Mouse (Mus musculus) liver, embryonic 12.5 days (tissue): ENCODE measurements around the gene Ptprn2. TPM values are rescaled to one million over a fixed set of nuclear protein-coding genes. Genes with fewer than 3 reads are reported as not detected.
A peak's percentile ranks its signal among the peaks of the same experiment; 100 is the strongest.

Experiments used
- ATAC-seq: fragments of 200-750 bp; cut with Nextera tagmentation; 2 replicates; pipeline ENCODE4 v1.8.0; 2017; ENCODE audit warnings: moderate number of reproducible peaks, mild to moderate bottlenecking, moderate library complexity
- H3K27ac ChIP-seq: fragments of 300-500 bp; sonication (generic); 2 replicates; pipeline ENCODE4 v1.5.1; 2016; ENCODE audit warnings: mild to moderate bottlenecking
- H3K27me3 ChIP-seq: fragments of 300-500 bp; sonication (generic); replicated peaks from 2 replicates; pipeline ENCODE4 v1.6.1; 2016; ENCODE audit warnings: mild to moderate bottlenecking, moderate library complexity
- H3K36me3 ChIP-seq: fragments of 300-500 bp; sonication (generic); 2 replicates; pipeline ENCODE4 v1.6.1; 2016; ENCODE audit warnings: mild to moderate bottlenecking, moderate library complexity
- H3K4me1 ChIP-seq: fragments of 300-500 bp; sonication (generic); 2 replicates; pipeline ENCODE4 v1.6.1; 2016
- H3K4me2 ChIP-seq: fragments of 300-500 bp; sonication (generic); 2 replicates; pipeline ENCODE4 v1.6.1; 2016; ENCODE audit warnings: mild to moderate bottlenecking, moderate library complexity
- H3K4me3 ChIP-seq: fragments of 300-500 bp; sonication (generic); 2 replicates; pipeline ENCODE4 v1.5.1; 2016; ENCODE audit warnings: mild to moderate bottlenecking, moderate library complexity
- H3K9ac ChIP-seq: fragments of 300-500 bp; sonication (generic); 2 replicates; pipeline ENCODE4 v1.6.1; 2016; ENCODE audit warnings: mild to moderate bottlenecking, moderate library complexity
- H3K9me3 ChIP-seq: fragments of 300-500 bp; sonication (generic); replicated peaks from 2 replicates; pipeline ENCODE4 v1.6.1; 2016; ENCODE audit warnings: mild to moderate bottlenecking, moderate library complexity
- WGBS: fragments of 180-500 bp; shearing (Covaris S2); methylation state at CpG from one replicate; pipeline ENCODE4 v1.1.7; 2016; ENCODE audit not compliant: insufficient replicate concordance; 5-methylcytosine and 5-hydroxymethylcytosine counted together
- microRNA counts: library from miRNA; unstranded; fragments of <30 nt; microRNA quantifications from one replicate; lab custom pipeline; 2017
- microRNA-seq: library from miRNA; unstranded; fragments of <30 nt; microRNA quantifications from one replicate; pipeline ENCODE4, GENCODE M21; 2017
- polyA plus RNA-seq: library from polyadenylated mRNA; unstranded; fragments of >200 nt; fragmentation: Nextera tagmentation; extraction: Ambion mirVana; gene quantifications from 2 replicates; pipeline ENCODE4 v1.2.1, GENCODE M21; 2016

Gene Ptprn2
- polyA plus RNA-seq, 1 experiment from 2014 or later: not detected

DNA sequence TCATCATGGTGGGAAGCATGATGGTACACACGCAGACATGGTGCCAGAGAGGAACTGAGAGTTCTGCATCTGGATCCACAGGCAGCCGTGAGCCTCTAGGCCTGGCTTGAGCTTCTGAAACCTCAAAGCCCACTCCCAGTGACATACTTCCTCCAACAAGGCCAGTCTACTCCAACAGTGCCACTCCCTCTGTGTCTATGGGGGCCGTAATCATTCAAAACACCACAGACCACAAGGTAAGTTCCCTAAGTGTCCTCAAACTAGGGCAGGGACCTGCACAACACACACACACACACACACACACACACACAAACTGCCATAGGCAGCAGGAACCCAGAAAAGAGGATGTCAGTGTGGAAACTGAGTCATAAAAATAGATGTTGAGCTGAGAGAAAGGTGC, 813.6 kb downstream of the Ptprn2 start:
- no peaks in the 10 kb centered on the region for H3K36me3 ChIP-seq
- H3K4me2 ChIP-seq: no peak overlapping the region
- H3K4me1 ChIP-seq: no peaks in the 10 kb centered on the region
- no peaks in the 10 kb centered on the region for H3K9me3 ChIP-seq
- H3K27me3 ChIP-seq: no peaks in the 10 kb centered on the region
- WGBS: 52% methylated on average over 3 of the region's 3 CpGs
- H3K4me3 ChIP-seq: no peak overlapping the region
- no peak overlapping the region for H3K9ac ChIP-seq
- ATAC-seq: no peak
- H3K27ac ChIP-seq: no peak overlapping the region

DNA sequence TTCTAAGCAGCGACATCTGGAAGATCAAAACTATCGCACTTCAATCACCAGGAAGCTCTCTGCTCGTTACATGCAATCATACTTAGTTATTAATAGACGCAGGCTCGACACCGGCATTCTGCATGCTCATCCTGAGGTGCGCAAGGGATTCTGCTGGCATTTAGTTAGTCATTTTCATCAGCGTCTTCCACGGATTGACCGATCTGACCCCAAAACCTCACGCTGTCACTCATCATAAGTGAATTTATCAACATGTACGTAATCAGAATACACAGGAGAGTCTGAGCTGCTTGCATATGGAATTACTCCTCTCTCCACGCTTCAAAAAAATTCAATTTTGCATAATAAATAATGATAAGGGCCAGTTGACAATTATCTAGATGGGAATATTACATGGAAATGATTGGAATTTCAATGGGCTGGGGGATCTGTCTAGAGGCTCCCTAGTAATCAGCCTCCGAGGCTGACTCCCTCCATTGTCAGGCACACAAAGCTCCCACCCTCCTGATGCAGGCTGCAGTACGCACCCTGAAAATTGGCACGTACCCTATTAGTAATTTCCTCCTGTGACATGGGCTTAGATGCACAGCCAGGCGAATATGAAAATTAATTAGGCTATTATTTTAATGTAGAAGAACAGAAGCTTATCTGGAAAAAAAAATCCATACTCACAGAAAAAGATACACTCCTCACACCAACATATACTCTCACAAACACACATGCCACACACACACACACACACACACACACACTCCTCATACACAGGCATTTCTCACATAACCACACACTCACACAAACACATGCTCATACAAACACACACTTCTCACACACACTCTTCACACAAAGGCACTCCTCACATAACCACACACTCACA, 819.5 kb downstream of the Ptprn2 start:
- no peak overlapping the region for H3K4me2 ChIP-seq
- 72% methylated on average over 17 of the region's 17 CpGs for WGBS
- no peak overlapping the region for H3K4me3 ChIP-seq
- H3K27me3 ChIP-seq: no peaks in the 10 kb centered on the region
- no peaks in the 10 kb centered on the region for H3K4me1 ChIP-seq
- no peaks in the 10 kb centered on the region for H3K36me3 ChIP-seq
- no peaks in the 10 kb centered on the region for H3K9me3 ChIP-seq
- no peak for ATAC-seq
- no peak overlapping the region for H3K27ac ChIP-seq
- no peak overlapping the region for H3K9ac ChIP-seq

DNA sequence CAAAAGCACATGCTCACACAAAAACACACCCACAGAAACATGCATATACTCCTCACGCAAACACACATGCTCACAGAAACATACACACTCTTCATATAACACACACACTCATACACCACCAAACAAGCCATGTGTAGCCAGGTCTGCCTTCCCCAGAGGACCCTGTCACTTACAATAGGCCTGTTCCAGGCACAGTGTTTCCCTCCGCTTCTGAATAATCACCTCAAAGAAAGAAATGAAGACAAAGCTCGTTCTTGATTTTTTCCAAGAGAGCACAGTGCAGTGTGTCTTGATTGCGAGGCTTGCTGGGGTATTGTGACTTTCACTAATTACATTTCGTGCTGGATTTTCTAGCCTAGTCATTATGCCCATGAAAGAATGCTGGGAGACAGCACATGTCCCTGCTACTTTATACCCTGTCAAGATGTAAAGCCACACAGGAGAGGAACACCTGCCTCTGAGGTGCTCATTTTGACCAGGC, 820.1 kb downstream of the Ptprn2 start:
- Histone ChIP-seq H3K36me3 (no peaks in the 10 kb centered on the region), H3K9me3 (no peaks in the 10 kb centered on the region), H3K4me3 (no peak overlapping the region), H3K9ac (no peak overlapping the region), H3K4me1 (no peaks in the 10 kb centered on the region), H3K4me2 (no peak overlapping the region), H3K27ac (no peak overlapping the region), H3K27me3 (no peaks in the 10 kb centered on the region)
- ATAC-seq: no peak
- WGBS: 69% methylated on average over 5 of the region's 5 CpGs

- Histone ChIP-seq H3K9me3 (no peaks in the 10 kb centered on the region), H3K9ac (no peak overlapping the region), H3K27me3 (no peaks in the 10 kb centered on the region), H3K4me3 (no peak overlapping the region), H3K4me2 (no peak overlapping the region), H3K27ac (no peak overlapping the region), H3K36me3 (no peaks in the 10 kb centered on the region), H3K4me1 (no peaks in the 10 kb centered on the region)
- ATAC-seq: no peak
- 61% methylated on average over 6 of the region's 6 CpGs for WGBS
Observed at GRCm38 (mm10) chr12:117312079-117312478, 826.6 kb downstream of the Ptprn2 start.

DNA sequence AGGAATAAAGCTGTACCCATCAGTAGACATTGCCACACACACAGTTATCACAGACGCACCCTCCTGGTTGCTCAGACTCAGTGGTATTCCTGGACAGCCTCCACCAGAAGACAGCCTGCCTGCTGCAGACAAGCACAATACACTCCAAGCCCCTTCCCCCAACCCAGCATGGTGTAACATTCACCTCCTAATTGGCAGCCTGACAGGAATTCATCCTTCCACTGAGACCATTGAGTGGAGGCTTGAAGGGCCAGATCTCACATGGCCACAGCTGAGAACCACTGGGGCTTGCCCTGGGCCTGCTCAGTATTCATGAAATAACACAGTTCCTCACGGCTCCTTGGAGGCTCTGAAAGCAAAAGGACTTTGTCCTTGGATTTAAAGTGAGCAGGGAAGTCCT, 829.5 kb downstream of the Ptprn2 start:
- no peak overlapping the region for H3K4me3 ChIP-seq
- 50% methylated on average over 2 of the region's 2 CpGs for WGBS

DNA sequence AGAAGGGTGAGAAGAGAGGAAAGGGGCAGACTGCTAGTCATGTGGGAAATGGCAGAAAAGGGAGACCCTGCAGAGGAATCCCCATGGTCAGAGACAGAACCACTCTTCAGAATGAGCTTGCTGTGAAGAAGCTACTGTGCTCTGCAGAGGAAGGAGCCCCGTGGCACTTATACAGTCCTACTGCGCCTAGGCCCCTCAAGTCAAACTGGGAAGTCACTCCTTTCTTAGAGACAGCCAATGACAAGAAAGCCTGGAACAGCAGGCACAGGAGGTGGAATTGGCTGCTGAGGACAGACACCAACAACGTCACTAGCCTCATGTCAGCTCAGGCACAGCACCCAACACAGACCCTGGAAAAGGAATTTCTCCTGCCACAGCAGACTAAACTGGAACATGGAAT, 830.1 kb downstream of the Ptprn2 start:
- Histone ChIP-seq H3K9me3 (no peaks in the 10 kb centered on the region), H3K27me3 (no peaks in the 10 kb centered on the region), H3K4me3 (no peak overlapping the region), H3K4me1 (no peaks in the 10 kb centered on the region), H3K27ac (no peak overlapping the region), H3K36me3 (no peaks in the 10 kb centered on the region), H3K9ac (no peak overlapping the region), H3K4me2 (no peak overlapping the region)
- 60% methylated on average over 3 of the region's 3 CpGs for WGBS
- ATAC-seq: no peak

More for the DNA sequence above, 829.5 kb downstream of the Ptprn2 start:
- Histone ChIP-seq H3K9me3 (no peaks in the 10 kb centered on the region), H3K27ac (no peak overlapping the region), H3K27me3 (no peaks in the 10 kb centered on the region), H3K4me2 (no peak overlapping the region), H3K36me3 (no peaks in the 10 kb centered on the region), H3K9ac (no peak overlapping the region), H3K4me1 (no peaks in the 10 kb centered on the region)
- ATAC-seq: no peak

- no peak overlapping the region for H3K4me3 ChIP-seq
- no peaks in the 10 kb centered on the region for H3K27me3 ChIP-seq
- H3K36me3 ChIP-seq: no peaks in the 10 kb centered on the region
- WGBS: 53% methylated on average over 3 of the region's 3 CpGs
- H3K27ac ChIP-seq: no peak overlapping the region
- no peaks in the 10 kb centered on the region for H3K9me3 ChIP-seq
- no peak overlapping the region for H3K9ac ChIP-seq
- no peak for ATAC-seq
- H3K4me2 ChIP-seq: no peak overlapping the region
- no peaks in the 10 kb centered on the region for H3K4me1 ChIP-seq
Observed at GRCm38 (mm10) chr12:117318229-117318628, 832.7 kb downstream of the Ptprn2 start.

DNA sequence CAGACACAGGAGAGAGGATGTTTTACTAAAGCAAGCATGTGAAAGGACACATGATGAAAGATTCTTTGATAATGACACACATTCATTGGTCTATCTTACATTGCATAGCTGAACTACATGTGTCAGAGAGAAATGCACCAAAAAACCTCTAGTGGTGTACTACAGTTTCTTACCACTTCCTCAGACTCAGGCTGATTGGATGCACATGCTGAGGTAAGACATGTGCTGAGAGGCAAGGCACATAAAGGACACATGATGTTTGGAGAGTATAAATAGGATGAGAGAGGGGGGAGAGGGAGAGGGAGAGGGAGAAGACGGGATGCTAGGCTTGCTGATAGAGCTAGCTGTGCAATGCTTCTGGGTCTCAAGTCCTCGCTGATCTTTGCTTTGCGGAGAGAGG, 837.5 kb downstream of the Ptprn2 start:
- Histone ChIP-seq H3K4me2 (no peak overlapping the region), H3K9ac (no peak overlapping the region), H3K27ac (no peak overlapping the region), H3K4me1 (no peaks in the 10 kb centered on the region), H3K36me3 (no peaks in the 10 kb centered on the region), H3K9me3 (no peaks in the 10 kb centered on the region), H3K4me3 (no peak overlapping the region), H3K27me3 (no peaks in the 10 kb centered on the region)
- 58% methylated on average over 3 of the region's 3 CpGs for WGBS
- no peak for ATAC-seq

MicroRNAs encoded within 50 kb of the gene (microRNA counts, 519-probe panel; counts per million panel counts)
- 582 counts per million, percentile 70 among the panel's probes with 10 or more counts for microRNA mmu-miR-153 (lab: Ali Mortazavi, UCI)

Small RNA genes lying within 50 kb of the gene (microRNA-seq; reads per million reads assigned to microRNA genes)
- gene Mir153: 10.9 reads per million, percentile 23 among the genes with 10 or more reads in this experiment

Other genes starting within 250 kb of the Ptprn2 start
- 5.3 and 5.9 TPM in 2 replicates for gene Wdr60, start 222.7 kb upstream of the Ptprn2 start, polyA plus RNA-seq
- gene Gm11027, start 210.3 kb upstream of the Ptprn2 start, polyA plus RNA-seq: not detected in 2 replicates
- gene Esyt2, start 204.5 kb upstream of the Ptprn2 start, polyA plus RNA-seq: 16.2 and 17.3 TPM in 2 replicates
- gene Ncapg2, start 80.3 kb upstream of the Ptprn2 start, polyA plus RNA-seq: 62.7 and 67.6 TPM in 2 replicates